In genomic region chr11:63350123-63350696, GRCm38 (mm10) we compare ENCODE assay signal across 8 mouse cellular contexts.
A peak's percentile ranks its signal among the peaks of the same experiment; 100 is the strongest.
DNase-seq lines count a peak whose midpoint lies in the region; ATAC-seq lines count a peak whose summit lies in the region.

No protein-coding gene starts in this region.

- H3K36me3 ChIP-seq in neural tube, embryonic 15.5 days = no peaks in the 10 kb centered on the region

- ATAC-seq in neural tube, embryonic 15.5 days (ENCODE audit: low FRiP score) = no peak
- no peak for ATAC-seq in erythroblast, adult 5-6 weeks (replicated peaks; ENCODE audit: low FRiP score, poor library complexity, severe bottlenecking)

- no peak overlapping the region for H3K9ac ChIP-seq in neural tube, embryonic 15.5 days (replicated peaks)

- no peaks in the 10 kb centered on the region for H3K9me3 ChIP-seq in neural tube, embryonic 15.5 days (replicated peaks)

- 12% methylated on average over 7 of the region's 7 CpGs for WGBS in neural tube, embryonic 15.5 days

- DNase-seq in adrenal gland, adult (ENCODE audit: inconsistent age in 2 of 2, low spot score in 1 of 2) = peak; percentile 6 to 68
- DNase-seq in adrenal gland, adult 8-10 months = no peak
- DNase-seq in neural tube, embryonic 10.5 days (ENCODE audit: extremely low spot score, low spot score) = peak; percentile 13
- DNase-seq in kidney, postnatal 36 days = peak; percentile 4 to 10
- no peak for DNase-seq in right cerebral cortex, adult 2 months (ENCODE audit: low spot score in 2 of 2)
- no peak for DNase-seq in natural killer cell, adult 2 months (ENCODE audit: low spot score in 2 of 2)

- H3K4me2 ChIP-seq in neural tube, embryonic 15.5 days = no peak overlapping the region

- no peak overlapping the region for H3K4me3 ChIP-seq in neural tube, embryonic 15.5 days (replicated peaks)

- H3K27me3 ChIP-seq in neural tube, embryonic 15.5 days (replicated peaks) = no peaks in the 10 kb centered on the region

- H3K27ac ChIP-seq in neural tube, embryonic 15.5 days (replicated peaks) = no peak overlapping the region; the same call in 1 of the 2 replicates

- H3K4me1 ChIP-seq in neural tube, embryonic 15.5 days = peaks cover 5% of the 10 kb centered on the region; the same call in 1 of the 2 replicates

Comparison
In these comparisons a context has a peak if more than half of its experiments do, and no peak if none do; other contexts are left out.
1. DNase-seq: peak in adrenal gland, adult (2 of 2), neural tube, embryonic 10.5 days (single experiment) and kidney, postnatal 36 days (2 of 2); none in adrenal gland, adult 8-10 months (single experiment), right cerebral cortex, adult 2 months (0 of 2) and natural killer cell, adult 2 months (0 of 2).